Mouse (Mus musculus): ENCODE measurements around the gene Gli1.

GRCm38 (mm10) chr10:127369834-127370820 lies 28.4 kb upstream of the Gli1 start, which contains the start of gene Inhbc:
- no peak for TF ChIP-seq CTCF (IDR thresholded peaks at IDR 0.05; ENCODE audit: insufficient read depth, low read depth, low read length)
- TF ChIP-seq POLR2A (IDR thresholded peaks at IDR 0.05; ENCODE audit: insufficient read depth, low read depth, low read length) = no peak
